Mouse (Mus musculus) forebrain, postnatal 0 days (tissue): Measurements from ENCODE around the gene Nup107. TPM values are rescaled to one million over a fixed set of nuclear protein-coding genes. Genes with fewer than 3 reads are reported as not detected.

Experiments used
- ATAC-seq: fragments of 200-750 bp; cut with Nextera tagmentation; 2 replicates; pipeline ENCODE4 v1.8.0; 2017; ENCODE audit warnings: mild to moderate bottlenecking, moderate library complexity
- DNase-seq: peaks from one replicate; pipeline ENCODE4 v3.0.0-alpha.2; 2015
- H3K27ac ChIP-seq: fragments of 300-500 bp; sonication (generic); 2 replicates; pipeline ENCODE4 v1.5.1; 2014; ENCODE audit warnings: low read depth, mild to moderate bottlenecking, antibody characterized with exemption, low read length, moderate library complexity, mixed read lengths
- H3K27me3 ChIP-seq: fragments of 300-500 bp; sonication (generic); 2 replicates; pipeline ENCODE4 v1.6.1; 2014; ENCODE audit warnings: mild to moderate bottlenecking, low read length, mixed read lengths; ENCODE audit not compliant: insufficient read depth
- H3K36me3 ChIP-seq: fragments of 300-500 bp; sonication (generic); 2 replicates; pipeline ENCODE4 v1.6.1; 2014; ENCODE audit warnings: mild to moderate bottlenecking, moderate library complexity; ENCODE audit not compliant: insufficient read depth
- H3K4me1 ChIP-seq: fragments of 300-500 bp; sonication (generic); 2 replicates; pipeline ENCODE4 v1.6.1; 2014; ENCODE audit warnings: antibody characterized with exemption; ENCODE audit not compliant: insufficient read depth
- H3K4me2 ChIP-seq: fragments of 300-500 bp; sonication (generic); 2 replicates; pipeline ENCODE4 v1.6.1; 2014; ENCODE audit warnings: low read depth, mild to moderate bottlenecking, moderate library complexity
- H3K4me3 ChIP-seq: fragments of 300-500 bp; sonication (generic); 2 replicates; pipeline ENCODE4 v1.5.1; 2014; ENCODE audit warnings: low read depth, low read length, mixed read lengths
- H3K9ac ChIP-seq: fragments of 300-500 bp; sonication (generic); 2 replicates; pipeline ENCODE4 v1.6.1; 2014; ENCODE audit warnings: mild to moderate bottlenecking
- H3K9me3 ChIP-seq: fragments of 300-500 bp; sonication (generic); 2 replicates; pipeline ENCODE4 v1.6.1; 2016; ENCODE audit warnings: low read length
- CTCF ChIP-seq: sonication (generic); IDR thresholded peaks from 2 replicates; pipeline ENCODE4 v1.5.1; 2016; ENCODE audit warnings: antibody characterized with exemption, control low read depth, low read depth
- WGBS: fragments of 180-500 bp; shearing (Covaris S2); extraction: QIAGEN DNeasy Blood & Tissue Kit; methylation state at CpG from one replicate; pipeline ENCODE4 v1.1.7; 2014; 5-methylcytosine and 5-hydroxymethylcytosine counted together
- polyA plus RNA-seq: library from polyadenylated mRNA; unstranded; fragments of >200 nt; fragmentation: Nextera tagmentation; extraction: Ambion mirVana; gene quantifications from 2 replicates; pipeline ENCODE4 v1.2.1, GENCODE M21; 2015
- total RNA-seq: library from RNA; depleted of rRNA; stranded (reverse); fragments of >200 nt; gene quantifications from 2 replicates; pipeline ENCODE4 v1.2.3, GENCODE M21; 2014

Nup107 gene
- total and polyA plus RNA-seq, 2 experiments from 2014 or later: 27.1 to 38.8 TPM

GRCm38 (mm10) chr10:117778328-117778910 lies 14.1 kb downstream of the Nup107 start:
- Histone ChIP-seq H3K27ac (no peak overlapping the region), H3K4me3 (no peak overlapping the region), H3K9me3 (no peaks in the 10 kb centered on the region), H3K4me2 (no peak overlapping the region), H3K27me3 (no peaks in the 10 kb centered on the region), H3K36me3 (peaks cover 76% of the 10 kb centered on the region), H3K9ac (no peak overlapping the region), H3K4me1 (no peaks in the 10 kb centered on the region)
- ATAC-seq: no peak
- TF ChIP-seq CTCF: no peak
- 95% methylated on average over 12 of the region's 12 CpGs for WGBS
- no peak for DNase-seq

GRCm38 (mm10) chr10:117777501-117778327 lies 14.8 kb downstream of the Nup107 start:
- no peak for TF ChIP-seq CTCF
- no peak for DNase-seq
- H3K4me1 ChIP-seq: no peaks in the 10 kb centered on the region
- no peak overlapping the region for H3K27ac ChIP-seq
- H3K27me3 ChIP-seq: no peaks in the 10 kb centered on the region
- H3K36me3 ChIP-seq: peaks cover 79% of the 10 kb centered on the region
- no peak overlapping the region for H3K9ac ChIP-seq
- H3K4me2 ChIP-seq: no peak overlapping the region
- WGBS: 95% methylated on average over 17 of the region's 17 CpGs
- ATAC-seq: no peak
- H3K4me3 ChIP-seq: no peak overlapping the region
- no peaks in the 10 kb centered on the region for H3K9me3 ChIP-seq

- DNase-seq: no peak
- Histone ChIP-seq H3K9me3 (no peaks in the 10 kb centered on the region), H3K9ac (no peak overlapping the region), H3K36me3 (peaks cover 79% of the 10 kb centered on the region), H3K4me2 (no peak overlapping the region), H3K27ac (no peak overlapping the region), H3K4me3 (no peak overlapping the region), H3K4me1 (no peaks in the 10 kb centered on the region), H3K27me3 (no peaks in the 10 kb centered on the region)
- 96% methylated on average over 3 of the region's 3 CpGs for WGBS
- no peak for ATAC-seq
- no peak for TF ChIP-seq CTCF
Observed at GRCm38 (mm10) chr10:117777103-117777470, 15.4 kb downstream of the Nup107 start.

GRCm38 (mm10) chr10:117776281-117777102 lies 16.0 kb downstream of the Nup107 start:
- 85% methylated on average over 12 of the region's 12 CpGs for WGBS
- no peak overlapping the region for H3K9ac ChIP-seq
- peaks cover 77% of the 10 kb centered on the region for H3K36me3 ChIP-seq
- no peak overlapping the region for H3K27ac ChIP-seq
- no peaks in the 10 kb centered on the region for H3K4me1 ChIP-seq
- H3K9me3 ChIP-seq: no peaks in the 10 kb centered on the region
- H3K27me3 ChIP-seq: no peaks in the 10 kb centered on the region
- no peak for TF ChIP-seq CTCF
- H3K4me2 ChIP-seq: no peak overlapping the region
- H3K4me3 ChIP-seq: no peak overlapping the region
- DNase-seq (no peak), ATAC-seq (no peak)

GRCm38 (mm10) chr10:117775401-117776144 lies 16.9 kb downstream of the Nup107 start:
- Histone ChIP-seq H3K9ac (no peak overlapping the region), H3K9me3 (no peaks in the 10 kb centered on the region), H3K4me1 (no peaks in the 10 kb centered on the region), H3K4me2 (no peak overlapping the region), H3K27ac (no peak overlapping the region), H3K4me3 (no peak overlapping the region), H3K36me3 (peaks cover 76% of the 10 kb centered on the region), H3K27me3 (no peaks in the 10 kb centered on the region)
- WGBS: 92% methylated on average over 6 of the region's 6 CpGs
- ATAC-seq: no peak
- TF ChIP-seq CTCF: no peak
- DNase-seq: no peak

- no peak for TF ChIP-seq CTCF
- WGBS: 98% methylated on average over 1 of the region's 1 CpGs
- DNase-seq (no peak), ATAC-seq (no peak)
- Histone ChIP-seq H3K27me3 (no peaks in the 10 kb centered on the region), H3K36me3 (peaks cover 79% of the 10 kb centered on the region), H3K4me1 (no peaks in the 10 kb centered on the region), H3K4me2 (no peak overlapping the region), H3K9me3 (no peaks in the 10 kb centered on the region), H3K4me3 (no peak overlapping the region), H3K27ac (no peak overlapping the region), H3K9ac (no peak overlapping the region)
Observed at GRCm38 (mm10) chr10:117774817-117775120, 17.7 kb downstream of the Nup107 start.
